Mouse (Mus musculus) liver, embryonic 11.5 days (tissue): ENCODE results near the gene Ywhah. TPM values are rescaled to one million over a fixed set of nuclear protein-coding genes. Genes with fewer than 3 reads are reported as not detected.
A peak's percentile ranks its signal among the peaks of the same experiment; 100 is the strongest.

Experiments used
- ATAC-seq: fragments of 200-750 bp; cut with Nextera tagmentation; replicated peaks from 2 replicates; pipeline ENCODE4 v1.8.0; 2017; ENCODE audit warnings: moderate number of reproducible peaks, mild to moderate bottlenecking, moderate TSS enrichment, moderate library complexity; ENCODE audit not compliant: low FRiP score
- DNase-seq: peaks from one replicate; pipeline ENCODE4 v3.0.0-alpha.2; 2017; ENCODE audit warnings: low spot score
- H3K27ac ChIP-seq: fragments of 300-500 bp; sonication (generic); 2 replicates; pipeline ENCODE4 v1.5.1; 2014; ENCODE audit warnings: mild to moderate bottlenecking, low read depth, low read length, control low read depth
- H3K27me3 ChIP-seq: fragments of 300-500 bp; sonication (generic); replicated peaks from 2 replicates; pipeline ENCODE4 v1.6.1; 2014; ENCODE audit warnings: low read length, mixed read lengths; ENCODE audit not compliant: control insufficient read depth, insufficient read depth
- H3K36me3 ChIP-seq: fragments of 300-500 bp; sonication (generic); 2 replicates; pipeline ENCODE4 v1.6.1; 2014; ENCODE audit warnings: mild to moderate bottlenecking, low read length, moderate library complexity, mixed read lengths; ENCODE audit not compliant: control insufficient read depth, insufficient read depth
- H3K4me1 ChIP-seq: fragments of 300-500 bp; sonication (generic); replicated peaks from 2 replicates; pipeline ENCODE4 v1.6.1; 2014; ENCODE audit warnings: low read length, mixed read lengths; ENCODE audit not compliant: control insufficient read depth, insufficient read depth
- H3K4me2 ChIP-seq: fragments of 300-500 bp; sonication (generic); 2 replicates; pipeline ENCODE4 v1.6.1; 2014; ENCODE audit warnings: mild to moderate bottlenecking, control low read depth, moderate library complexity
- H3K4me3 ChIP-seq: fragments of 300-500 bp; sonication (generic); 2 replicates; pipeline ENCODE4 v1.5.1; 2014; ENCODE audit warnings: low read depth, low read length, control low read depth
- H3K9ac ChIP-seq: fragments of 300-500 bp; sonication (generic); 2 replicates; pipeline ENCODE4 v1.6.1; 2014; ENCODE audit warnings: low read depth, low read length, control low read depth
- H3K9me3 ChIP-seq: fragments of 300-500 bp; sonication (generic); 2 replicates; pipeline ENCODE4 v1.6.1; 2016; ENCODE audit warnings: low read length, inconsistent platforms, mixed read lengths; ENCODE audit not compliant: control insufficient read depth
- WGBS: fragments of 180-500 bp; shearing (Covaris S2); extraction: QIAGEN DNeasy Blood & Tissue Kit; methylation state at CpG from one replicate; pipeline ENCODE4 v1.1.7; 2014; 5-methylcytosine and 5-hydroxymethylcytosine counted together
- polyA plus RNA-seq: library from polyadenylated mRNA; unstranded; fragments of >200 nt; fragmentation: Nextera tagmentation; extraction: Ambion mirVana; gene quantifications from 2 replicates; pipeline ENCODE4 v1.2.1, GENCODE M21; 2014

Ywhah gene
- polyA plus RNA-seq, 1 experiment from 2014 or later = 361 TPM

DNA sequence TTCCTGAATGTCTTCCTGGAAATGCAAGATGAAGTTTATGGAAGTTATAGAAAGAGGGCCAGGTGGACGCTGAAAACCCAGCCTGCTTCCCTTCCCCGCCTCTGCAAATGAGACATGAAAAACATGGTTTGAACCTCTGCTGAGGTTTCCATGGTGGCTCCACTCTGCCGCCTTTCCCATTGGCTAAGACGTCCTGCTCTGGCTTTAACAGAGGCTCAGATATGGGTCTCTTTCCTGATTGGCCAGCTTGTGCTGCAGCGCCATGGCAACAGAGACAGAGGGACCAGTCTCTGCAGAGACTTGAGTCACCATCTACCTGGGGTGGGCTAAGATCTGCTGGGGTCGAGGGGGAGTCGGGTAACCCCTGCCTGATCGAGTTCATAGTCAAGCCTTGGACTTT is 11.9 kb upstream of the Ywhah start:
- no peak for DNase-seq
- no peak for ATAC-seq
- no peak overlapping the region for H3K4me3 ChIP-seq

DNA sequence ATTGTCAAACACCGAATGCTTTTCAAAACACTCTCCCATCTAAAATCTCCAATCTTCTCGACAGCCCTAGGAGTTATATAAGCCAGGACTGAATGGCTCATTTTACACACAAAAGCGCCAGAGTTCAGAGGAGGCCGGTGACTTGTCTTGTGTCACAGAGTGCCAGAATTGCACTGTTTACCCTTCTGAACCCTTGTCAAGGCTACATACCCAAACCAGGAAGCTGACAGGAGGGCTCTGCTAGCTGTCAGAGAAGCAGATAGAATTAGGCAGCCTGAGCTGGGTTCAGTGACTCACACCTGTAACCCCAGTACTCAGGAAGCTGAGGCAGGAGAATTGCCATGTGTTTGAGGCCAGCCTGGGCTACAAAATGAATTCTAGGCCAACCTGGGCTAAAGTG is 11.2 kb upstream of the Ywhah start:
- Histone ChIP-seq H3K27ac (no peak overlapping the region), H3K36me3 (no peaks in the 10 kb centered on the region), H3K9me3 (no peaks in the 10 kb centered on the region), H3K27me3 (no peaks in the 10 kb centered on the region), H3K4me2 (no peak overlapping the region), H3K9ac (no peak overlapping the region), H3K4me1 (0 out of 2 replicates have a peak, but pooled peaks cover 4% of the 10 kb centered on the region), H3K4me3 (no peak overlapping the region)
- ATAC-seq (no peak), DNase-seq (no peak)
- WGBS = 75% methylated on average over 4 of the region's 4 CpGs

More for the DNA sequence above, 11.9 kb upstream of the Ywhah start:
- 53% methylated on average over 8 of the region's 8 CpGs for WGBS
- Histone ChIP-seq H3K4me2 (no peak overlapping the region), H3K4me1 (0 out of 2 replicates have a peak, but pooled peaks cover 3% of the 10 kb centered on the region), H3K9me3 (no peaks in the 10 kb centered on the region), H3K9ac (no peak overlapping the region), H3K27ac (no peak overlapping the region), H3K36me3 (no peaks in the 10 kb centered on the region), H3K27me3 (no peaks in the 10 kb centered on the region)

GRCm38 (mm10) chr5:33009301-33009700 is 9.3 kb upstream of the Ywhah start:
- Histone ChIP-seq H3K4me3 (no peak overlapping the region), H3K9ac (no peak overlapping the region), H3K27me3 (no peaks in the 10 kb centered on the region), H3K4me1 (0 out of 2 replicates have a peak, but pooled peaks cover 4% of the 10 kb centered on the region), H3K36me3 (no peaks in the 10 kb centered on the region), H3K27ac (no peak overlapping the region), H3K4me2 (no peak overlapping the region), H3K9me3 (no peaks in the 10 kb centered on the region)
- ATAC-seq (no peak), DNase-seq (no peak)
- 63% methylated on average over 2 of the region's 2 CpGs for WGBS

DNA sequence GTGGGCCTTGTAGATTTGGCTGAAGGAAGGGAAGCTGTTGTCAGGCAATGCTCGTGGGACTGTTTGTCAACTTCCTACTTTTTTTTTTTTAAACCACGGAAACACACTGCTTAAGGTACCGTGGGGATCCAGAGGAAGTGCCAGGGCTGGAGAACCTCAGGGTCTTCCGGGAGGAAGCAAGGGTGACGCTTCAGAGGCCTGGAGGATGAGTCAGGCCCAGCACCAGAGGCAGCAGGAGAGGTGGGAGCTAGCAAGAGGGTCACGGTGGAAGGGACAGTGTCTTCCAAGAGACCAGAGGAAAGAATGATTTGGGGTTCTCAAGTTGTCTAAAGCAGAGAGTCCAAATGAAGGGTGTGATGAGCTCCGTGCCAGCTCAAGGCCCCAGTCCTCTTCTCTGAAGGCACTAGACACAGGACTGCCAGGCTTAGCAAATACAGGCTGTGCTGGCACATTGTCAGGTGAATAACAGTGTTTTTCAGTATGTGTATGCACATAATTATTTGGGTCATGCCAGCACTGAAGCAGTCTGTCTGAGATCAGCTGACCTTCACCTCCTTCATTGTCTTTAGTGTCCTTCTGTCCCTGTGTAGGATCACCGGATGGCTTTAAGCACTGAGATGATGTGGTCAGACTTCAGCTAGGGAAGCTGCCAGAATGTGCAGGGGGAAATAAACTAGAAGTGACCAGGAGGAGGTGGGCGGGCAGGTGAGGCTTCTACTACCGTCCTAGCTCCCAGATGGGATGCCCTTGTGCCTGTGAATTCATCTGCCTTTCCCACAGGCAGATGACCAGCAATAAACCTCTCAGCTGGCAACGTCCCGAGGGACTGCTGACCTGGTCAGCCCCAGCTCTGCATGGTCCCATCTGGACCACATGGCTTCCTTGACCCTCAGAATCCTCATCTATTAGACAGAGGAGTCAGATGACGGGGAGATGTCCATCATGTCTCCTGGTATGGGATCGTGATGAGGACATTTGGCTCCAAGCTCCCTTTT is 8.5 kb upstream of the Ywhah start:
- no peak for DNase-seq
- no peaks in the 10 kb centered on the region for H3K36me3 ChIP-seq
- no peak overlapping the region for H3K4me3 ChIP-seq
- no peak overlapping the region for H3K9ac ChIP-seq
- no peaks in the 10 kb centered on the region for H3K27me3 ChIP-seq
- 0 out of 2 replicates have a peak, but pooled peaks cover 4% of the 10 kb centered on the region for H3K4me1 ChIP-seq
- 62% methylated on average over 14 of the region's 14 CpGs for WGBS
- H3K27ac ChIP-seq = no peak overlapping the region
- H3K9me3 ChIP-seq = no peaks in the 10 kb centered on the region
- ATAC-seq = no peak
- H3K4me2 ChIP-seq = no peak overlapping the region

- 63% methylated on average over 15 of the region's 15 CpGs for WGBS
These were observed 7.2 kb upstream of the Ywhah start for GRCm38 (mm10) chr5:33011132-33012106.

GRCm38 (mm10) chr5:33014096-33014495 is 4.5 kb upstream of the Ywhah start:
- no peaks in the 10 kb centered on the region for H3K27me3 ChIP-seq
- peaks cover 9% of the 10 kb centered on the region for H3K4me1 ChIP-seq
- no peak overlapping the region for H3K4me3 ChIP-seq
- ATAC-seq (no peak), DNase-seq (no peak)
- no peak overlapping the region for H3K9ac ChIP-seq
- no peak overlapping the region for H3K4me2 ChIP-seq
- H3K27ac ChIP-seq = no peak overlapping the region
- no peaks in the 10 kb centered on the region for H3K9me3 ChIP-seq
- WGBS = 78% methylated on average over 1 of the region's 1 CpGs
- no peaks in the 10 kb centered on the region for H3K36me3 ChIP-seq

More at GRCm38 (mm10) chr5:33011132-33012106, 7.2 kb upstream of the Ywhah start:
- no peaks in the 10 kb centered on the region for H3K9me3 ChIP-seq
- ATAC-seq = no peak
- H3K9ac ChIP-seq = no peak overlapping the region
- H3K4me1 ChIP-seq = peaks cover 4% of the 10 kb centered on the region; the same call in 1 of the 2 replicates
- DNase-seq = no peak
- no peak overlapping the region for H3K27ac ChIP-seq
- no peak overlapping the region for H3K4me3 ChIP-seq
- no peaks in the 10 kb centered on the region for H3K27me3 ChIP-seq
- no peak overlapping the region for H3K4me2 ChIP-seq
- no peaks in the 10 kb centered on the region for H3K36me3 ChIP-seq

DNA sequence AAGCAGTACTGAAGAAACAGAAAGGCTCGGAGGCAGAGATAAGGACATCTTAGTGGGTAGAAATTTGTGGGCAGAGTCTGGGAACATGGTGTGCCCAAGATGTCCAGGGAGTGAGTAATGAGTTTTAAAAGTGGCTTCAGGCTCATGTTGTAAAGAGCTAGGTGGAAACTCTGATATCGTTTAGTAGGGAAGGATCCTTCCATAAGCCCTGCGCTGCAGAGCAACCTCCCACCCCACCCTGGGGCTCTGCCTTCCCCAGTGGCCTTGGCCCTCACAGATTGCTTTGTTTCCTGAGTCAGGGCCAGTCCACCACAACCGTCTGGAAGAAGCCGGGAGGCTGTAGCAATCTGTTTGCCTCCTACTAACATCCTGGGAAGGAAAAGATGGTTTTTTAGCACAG is 3.0 kb upstream of the Ywhah start:
- Histone ChIP-seq H3K27me3 (no peaks in the 10 kb centered on the region), H3K9me3 (no peaks in the 10 kb centered on the region), H3K27ac (no peak overlapping the region), H3K36me3 (no peaks in the 10 kb centered on the region), H3K9ac (no peak overlapping the region), H3K4me2 (no peak overlapping the region), H3K4me1 (peaks cover 12% of the 10 kb centered on the region), H3K4me3 (no peak overlapping the region)
- ATAC-seq (no peak), DNase-seq (no peak)
- WGBS = 46% methylated on average over 5 of the region's 5 CpGs

- no peak; the same call in none of the 2 replicates for ATAC-seq
These were observed 441 bp upstream of the Ywhah start for GRCm38 (mm10) chr5:33018189-33018560.

More at GRCm38 (mm10) chr5:33018189-33018560, 441 bp upstream of the Ywhah start:
- peak overlapping the region; percentile 92 for H3K9ac ChIP-seq
- peak overlapping the region; percentile 93 for H3K4me2 ChIP-seq
- DNase-seq = peak; percentile 83
- no peaks in the 10 kb centered on the region for H3K27me3 ChIP-seq
- H3K36me3 ChIP-seq = peaks cover 3% of the 10 kb centered on the region; the same call in 1 of the 2 replicates
- H3K4me1 ChIP-seq = peaks cover 17% of the 10 kb centered on the region
- peak overlapping the region; percentile 100 for H3K27ac ChIP-seq
- peak overlapping the region; percentile 85 for H3K4me3 ChIP-seq
- no peaks in the 10 kb centered on the region for H3K9me3 ChIP-seq
- WGBS = 4% methylated on average over 15 of the region's 15 CpGs
